Mouse (Mus musculus): ENCODE data around the gene Twf2.

DNA sequence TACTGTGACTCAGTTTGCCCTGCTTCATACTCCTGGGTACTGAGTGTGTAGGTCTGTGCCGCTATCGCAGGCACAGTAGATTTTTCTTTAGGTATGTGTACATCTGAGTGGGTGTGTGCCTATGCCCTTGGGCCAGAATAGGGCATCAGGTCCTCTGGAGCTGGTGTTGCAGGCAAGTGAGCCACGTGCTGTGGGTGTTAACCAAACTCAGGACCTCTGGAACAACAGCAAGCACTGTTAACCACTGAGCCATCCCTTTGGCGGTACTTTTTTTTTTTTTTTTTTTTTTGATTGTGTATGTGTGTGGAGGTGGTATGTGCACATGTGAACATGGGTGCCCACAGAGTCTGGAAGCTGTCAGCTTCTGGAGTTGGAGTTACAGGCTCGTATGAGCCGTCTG is 25.1 kb upstream of the Twf2 start:
- TF ChIP-seq CTCF (IDR thresholded peaks at IDR 0.05; ENCODE audit: borderline replicate concordance, control insufficient read depth, extremely low read depth, insufficient read depth, low read length, poor library complexity) (no peak), POLR2A (IDR thresholded peaks at IDR 0.05; ENCODE audit: control insufficient read depth, extremely low read depth, insufficient read depth, low read length, poor library complexity) (no peak)

All from thymus, adult 2 months (tissue).